Mouse (Mus musculus): ENCODE measurements around the gene Mtus2.

DNA sequence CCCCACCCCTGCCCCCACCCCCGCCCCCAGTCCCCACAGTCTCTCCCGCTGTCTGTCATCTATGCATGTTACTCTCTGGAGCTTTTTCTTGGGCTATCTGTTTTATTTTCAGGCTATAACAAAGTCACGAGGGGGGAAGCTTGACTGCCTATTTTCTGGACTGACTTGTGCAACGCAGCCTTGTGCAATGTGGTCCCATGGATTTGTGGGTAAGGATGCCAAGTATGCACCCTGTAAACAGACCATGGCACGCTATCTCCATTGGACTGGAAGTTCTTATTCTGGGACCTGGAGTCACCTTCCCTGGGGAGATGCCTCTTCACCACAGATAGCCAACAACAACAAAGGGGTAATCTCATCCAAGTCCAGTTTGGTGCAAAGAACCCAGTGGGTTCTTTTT, 45.4 kb upstream of the Mtus2 start:
- TF ChIP-seq MAFK (IDR thresholded peaks at IDR 0.05; ENCODE audit: borderline replicate concordance, low read depth, low read length) = no peak
- TF ChIP-seq CTCF (IDR thresholded peaks at IDR 0.05 in 2 of 3, conservative IDR thresholded peaks at IDR 0.05 in 1 of 3; ENCODE audit: control insufficient read depth in 1 of 3, insufficient read depth in 1 of 3, low read depth in 2 of 3, low read length in 3 of 3, poor library complexity in 1 of 3, severe bottlenecking in 1 of 3) = no peak
- no peak for TF ChIP-seq MAX (IDR thresholded peaks at IDR 0.05; ENCODE audit: low read length)
- no peak for TF ChIP-seq BHLHE40 (IDR thresholded peaks at IDR 0.05; ENCODE audit: borderline replicate concordance, low read depth, low read length)
- TF ChIP-seq POLR2A (IDR thresholded peaks at IDR 0.05; ENCODE audit: control insufficient read depth in 1 of 2, insufficient read depth in 1 of 2, low read depth in 1 of 2, low read length in 2 of 2, poor library complexity in 1 of 2) = no peak
- TF ChIP-seq KAT2A (conservative IDR thresholded peaks at IDR 0.05; ENCODE audit: low read depth, low read length) = no peak
- no peak for TF ChIP-seq GATA1 (IDR thresholded peaks at IDR 0.05; ENCODE audit: low read depth, low read length)
- no peak for TF ChIP-seq ZC3H11A (IDR thresholded peaks at IDR 0.05; ENCODE audit: low read depth, low read length)
- no peak for TF ChIP-seq UBTF (IDR thresholded peaks at IDR 0.05; ENCODE audit: borderline replicate concordance, insufficient read depth, low read depth, low read length)
